Mouse (Mus musculus) forebrain, embryonic 12.5 days (tissue): ENCODE data around the gene Xpc. TPM values are rescaled to one million over a fixed set of nuclear protein-coding genes. Genes with fewer than 3 reads are reported as not detected.
A peak's percentile ranks its signal among the peaks of the same experiment; 100 is the strongest.

ENCODE experiments used
- ATAC-seq: fragments of 200-750 bp; cut with Nextera tagmentation; 2 replicates; pipeline ENCODE4 v1.8.0; 2017; ENCODE audit warnings: moderate TSS enrichment; ENCODE audit not compliant: low FRiP score
- H3K27ac ChIP-seq: fragments of 300-500 bp; sonication (generic); 2 replicates; pipeline ENCODE4 v1.5.1; 2016; ENCODE audit warnings: mild to moderate bottlenecking
- H3K27me3 ChIP-seq: fragments of 300-500 bp; sonication (generic); 2 replicates; pipeline ENCODE4 v1.6.1; 2016; ENCODE audit warnings: mild to moderate bottlenecking
- H3K36me3 ChIP-seq: fragments of 300-500 bp; sonication (generic); replicated peaks from 2 replicates; pipeline ENCODE4 v1.6.1; 2016; ENCODE audit warnings: mild to moderate bottlenecking
- H3K4me1 ChIP-seq: fragments of 300-500 bp; sonication (generic); 2 replicates; pipeline ENCODE4 v1.6.1; 2016
- H3K4me2 ChIP-seq: fragments of 300-500 bp; sonication (generic); 2 replicates; pipeline ENCODE4 v1.6.1; 2016; ENCODE audit warnings: mild to moderate bottlenecking, moderate library complexity
- H3K4me3 ChIP-seq: fragments of 300-500 bp; sonication (generic); replicated peaks from 2 replicates; pipeline ENCODE4 v1.5.1; 2016; ENCODE audit warnings: mild to moderate bottlenecking
- H3K9ac ChIP-seq: fragments of 300-500 bp; sonication (generic); 2 replicates; pipeline ENCODE4 v1.6.1; 2016; ENCODE audit warnings: mild to moderate bottlenecking
- H3K9me3 ChIP-seq: fragments of 300-500 bp; sonication (generic); 2 replicates; pipeline ENCODE4 v1.6.1; 2016
- WGBS: fragments of 180-500 bp; shearing (Covaris S2); methylation state at CpG from one replicate; pipeline ENCODE4 v1.1.7; 2016; 5-methylcytosine and 5-hydroxymethylcytosine counted together
- polyA plus RNA-seq: library from polyadenylated mRNA; unstranded; fragments of >200 nt; fragmentation: Nextera tagmentation; extraction: Ambion mirVana; gene quantifications from 2 replicates; pipeline ENCODE4 v1.2.1, GENCODE M21; 2016

Xpc gene
- polyA plus RNA-seq, 1 experiment from 2014 or later = 24.4 TPM

DNA sequence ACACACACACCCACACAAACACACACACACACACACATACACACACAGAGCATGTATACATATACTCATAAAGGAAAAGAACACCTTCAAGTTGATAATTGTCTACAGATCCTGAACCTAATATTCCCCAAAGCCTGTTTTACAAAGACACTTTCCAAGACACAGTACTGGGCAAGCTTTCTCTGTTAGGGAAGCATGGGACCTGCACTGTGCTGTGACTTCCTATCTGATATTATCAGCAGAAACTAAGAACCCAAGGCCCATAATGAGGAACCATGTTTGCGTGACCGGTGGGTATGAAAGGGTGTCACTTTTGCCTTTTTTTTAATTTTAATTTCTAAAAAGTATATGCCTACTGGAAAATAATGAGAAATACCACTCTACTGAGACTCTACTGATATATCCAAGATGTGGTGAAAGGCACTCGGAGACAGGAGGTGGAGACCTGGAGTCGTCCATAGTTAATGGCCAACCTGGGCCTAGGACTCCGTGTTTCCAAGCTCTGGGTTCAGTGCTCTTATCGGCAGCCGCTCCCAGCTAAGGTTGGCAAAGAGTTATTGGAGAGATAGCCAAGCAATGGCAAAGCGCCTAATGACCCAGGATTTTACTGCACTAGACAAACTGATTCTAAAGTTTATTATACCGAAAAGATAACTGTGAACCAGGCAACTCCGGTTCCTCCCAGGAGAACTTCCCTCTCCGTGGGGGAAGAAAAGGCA is 20.5 kb upstream of the Xpc start:
- no peak for ATAC-seq
- Histone ChIP-seq H3K36me3 (no peaks in the 10 kb centered on the region), H3K27ac (no peak overlapping the region), H3K27me3 (no peaks in the 10 kb centered on the region), H3K4me3 (no peak overlapping the region), H3K9me3 (no peaks in the 10 kb centered on the region), H3K4me2 (no peak overlapping the region), H3K9ac (no peak overlapping the region), H3K4me1 (no peaks in the 10 kb centered on the region)
- 91% methylated on average over 11 of the region's 11 CpGs for WGBS

DNA sequence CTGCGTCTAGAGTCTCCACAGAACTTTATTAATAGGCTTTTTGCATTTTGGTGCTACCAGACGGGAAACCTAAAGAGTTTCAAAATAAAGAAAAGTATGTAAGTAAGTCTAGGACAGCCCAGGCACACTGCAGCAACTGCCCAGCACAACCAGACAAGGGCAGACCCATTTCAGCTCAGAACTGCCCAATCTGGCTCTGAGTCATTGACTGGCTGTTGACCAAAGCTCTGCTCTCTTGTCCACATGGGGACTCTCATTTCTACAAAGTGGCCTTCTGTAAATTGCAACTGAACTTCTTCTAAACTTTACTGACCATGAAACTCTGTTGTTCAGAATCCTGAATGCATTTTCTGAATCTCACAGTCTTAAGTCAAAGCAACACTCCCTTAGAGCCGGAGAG is 19.5 kb upstream of the Xpc start:
- WGBS = 64% methylated on average over 3 of the region's 3 CpGs
- H3K9ac ChIP-seq = no peak overlapping the region
- no peaks in the 10 kb centered on the region for H3K27me3 ChIP-seq
- no peaks in the 10 kb centered on the region for H3K9me3 ChIP-seq
- H3K36me3 ChIP-seq = no peaks in the 10 kb centered on the region
- ATAC-seq = no peak
- H3K4me3 ChIP-seq = no peak overlapping the region
- H3K4me2 ChIP-seq = no peak overlapping the region
- no peaks in the 10 kb centered on the region for H3K4me1 ChIP-seq
- no peak overlapping the region for H3K27ac ChIP-seq

DNA sequence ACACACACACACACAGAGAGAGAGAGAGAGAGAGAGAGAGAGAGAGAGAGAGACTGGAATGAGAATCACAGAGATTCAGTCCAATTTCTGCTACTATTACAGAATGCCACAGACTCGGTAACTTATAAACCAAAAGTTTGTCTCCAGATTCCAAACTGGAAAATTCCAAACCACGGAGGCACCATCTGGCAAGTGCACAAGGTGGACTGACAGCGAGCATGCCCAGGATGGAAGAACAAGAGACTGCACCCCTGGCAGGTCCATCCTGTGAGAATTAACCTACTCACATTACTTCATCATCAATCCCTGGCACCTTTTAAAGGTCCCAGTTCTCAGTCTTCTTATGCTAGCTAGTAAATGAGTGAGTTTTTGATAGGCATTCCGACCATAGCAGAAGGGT is 18.6 kb upstream of the Xpc start:
- no peak for ATAC-seq
- Histone ChIP-seq H3K9ac (no peak overlapping the region), H3K27ac (no peak overlapping the region), H3K4me2 (no peak overlapping the region), H3K4me3 (no peak overlapping the region), H3K4me1 (no peaks in the 10 kb centered on the region), H3K36me3 (peaks cover 4% of the 10 kb centered on the region; the same call in 1 of the 2 replicates), H3K27me3 (no peaks in the 10 kb centered on the region), H3K9me3 (no peaks in the 10 kb centered on the region)
- 84% methylated on average over 4 of the region's 4 CpGs for WGBS

DNA sequence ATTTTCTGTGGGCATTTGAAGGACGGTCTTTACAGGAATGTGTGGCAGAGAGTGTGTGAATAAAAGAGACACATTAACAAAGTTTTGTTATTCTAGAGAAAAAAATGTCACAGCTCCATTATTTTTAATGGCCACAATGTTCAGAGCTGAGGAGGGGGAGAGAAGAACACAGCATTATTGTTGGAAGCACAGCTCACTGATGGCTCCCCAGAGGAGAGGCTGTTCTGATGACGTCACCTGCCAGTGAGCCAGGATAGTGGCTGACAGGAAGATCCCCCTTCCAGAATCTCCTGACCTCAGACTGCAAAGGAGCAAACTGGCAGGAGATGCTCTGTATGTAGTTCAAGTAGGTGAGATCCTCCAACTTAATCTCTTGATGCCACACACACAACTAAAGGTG is 18.1 kb upstream of the Xpc start:
- H3K4me3 ChIP-seq = no peak overlapping the region
- H3K9ac ChIP-seq = no peak overlapping the region
- H3K36me3 ChIP-seq = peaks cover 7% of the 10 kb centered on the region
- 56% methylated on average over 2 of the region's 2 CpGs for WGBS
- H3K27ac ChIP-seq = no peak overlapping the region
- no peak overlapping the region for H3K4me2 ChIP-seq
- H3K4me1 ChIP-seq = no peaks in the 10 kb centered on the region
- no peaks in the 10 kb centered on the region for H3K27me3 ChIP-seq
- no peaks in the 10 kb centered on the region for H3K9me3 ChIP-seq
- no peak for ATAC-seq

DNA sequence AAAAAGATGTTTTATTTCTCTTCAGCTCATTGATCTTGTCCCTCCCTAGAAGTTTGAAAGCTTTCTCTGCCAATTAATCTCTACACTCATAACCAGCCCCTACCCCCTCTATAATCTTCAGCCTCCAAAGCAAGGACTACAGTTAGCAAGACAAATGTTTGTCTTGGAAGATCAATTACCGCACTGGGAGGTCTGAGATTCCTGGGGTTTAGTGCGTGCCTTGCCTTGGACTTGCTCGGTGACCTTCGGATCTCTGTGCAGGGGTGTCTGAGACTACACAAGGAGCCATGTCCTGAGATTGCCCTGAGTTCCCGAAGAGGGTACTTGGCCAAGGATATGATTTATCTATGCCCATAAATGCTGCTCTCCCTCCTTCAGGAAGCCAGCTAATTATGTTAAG is 17.7 kb upstream of the Xpc start:
- 73% methylated on average over 5 of the region's 5 CpGs for WGBS
- Histone ChIP-seq H3K9me3 (no peaks in the 10 kb centered on the region), H3K4me2 (no peak overlapping the region), H3K27me3 (no peaks in the 10 kb centered on the region), H3K36me3 (peaks cover 11% of the 10 kb centered on the region), H3K4me1 (no peaks in the 10 kb centered on the region), H3K9ac (no peak overlapping the region), H3K4me3 (no peak overlapping the region), H3K27ac (no peak overlapping the region)
- ATAC-seq = no peak

DNA sequence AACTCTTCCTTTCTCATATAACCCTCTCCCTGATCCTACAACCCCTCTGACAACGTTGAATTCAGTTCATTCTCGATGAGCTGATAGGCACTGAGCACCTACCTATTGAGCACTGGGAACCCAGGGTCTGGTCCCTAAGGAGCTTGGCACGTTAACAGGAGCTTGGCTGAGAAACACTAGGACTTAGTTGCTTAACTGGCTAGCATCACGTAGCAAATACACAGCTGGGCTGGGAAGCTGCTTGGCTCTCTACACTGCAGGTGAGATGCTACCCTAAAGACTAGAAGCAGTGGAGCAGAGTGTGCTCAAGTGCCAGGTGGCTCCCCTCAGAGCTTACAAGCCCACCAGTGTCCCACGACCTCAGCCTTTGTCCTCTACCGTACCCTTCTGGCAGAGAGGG is 17.0 kb upstream of the Xpc start:
- no peaks in the 10 kb centered on the region for H3K9me3 ChIP-seq
- H3K4me2 ChIP-seq = no peak overlapping the region
- H3K4me3 ChIP-seq = no peak overlapping the region
- H3K27me3 ChIP-seq = no peaks in the 10 kb centered on the region
- no peak for ATAC-seq
- no peaks in the 10 kb centered on the region for H3K4me1 ChIP-seq
- H3K27ac ChIP-seq = no peak overlapping the region
- peaks cover 13% of the 10 kb centered on the region for H3K36me3 ChIP-seq
- no peak overlapping the region for H3K9ac ChIP-seq
- WGBS = 78% methylated on average over 6 of the region's 6 CpGs

DNA sequence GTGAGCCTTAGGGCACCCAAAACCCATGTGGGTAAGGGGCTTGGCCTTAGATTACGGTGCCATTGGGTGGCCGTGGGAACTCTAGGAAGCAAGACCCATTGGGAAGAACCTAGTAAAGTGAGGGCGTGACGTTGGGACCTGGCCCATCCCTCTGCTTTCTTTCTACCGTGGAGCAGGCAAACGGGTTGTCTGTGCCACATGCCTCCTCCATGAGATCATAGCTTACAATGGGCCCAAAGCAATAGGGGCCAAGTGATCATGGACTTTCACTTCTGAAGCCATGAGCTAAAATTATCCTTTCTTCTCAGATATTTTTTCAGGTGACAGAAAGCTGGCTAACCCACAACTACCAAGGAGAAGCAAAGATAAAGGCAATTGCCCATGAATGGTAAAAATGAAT is 15.6 kb upstream of the Xpc start:
- ATAC-seq = no peak
- Histone ChIP-seq H3K4me2 (no peak overlapping the region), H3K9me3 (no peaks in the 10 kb centered on the region), H3K27me3 (no peaks in the 10 kb centered on the region), H3K9ac (no peak overlapping the region), H3K27ac (no peak overlapping the region), H3K4me3 (no peak overlapping the region), H3K36me3 (peaks cover 13% of the 10 kb centered on the region), H3K4me1 (no peaks in the 10 kb centered on the region)
- WGBS = 84% methylated on average over 6 of the region's 6 CpGs

DNA sequence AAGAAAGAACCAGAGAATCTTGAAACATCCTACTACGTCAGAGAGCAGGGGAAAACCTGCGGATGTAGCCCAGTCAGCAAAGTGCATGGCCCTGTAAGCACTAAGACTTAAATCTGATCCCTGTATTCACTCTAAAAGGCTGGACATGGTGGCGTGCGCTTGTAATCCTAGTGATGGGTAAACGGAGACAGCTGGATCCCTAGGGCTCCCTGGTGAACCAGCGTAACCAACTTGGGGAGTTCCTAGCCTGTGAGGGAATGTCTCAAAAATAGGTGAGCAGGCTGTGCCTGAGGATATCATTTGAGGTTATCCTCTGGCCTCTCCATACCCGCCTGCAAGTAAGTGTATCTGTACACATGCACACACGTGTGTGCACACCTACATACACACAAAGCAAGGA is 15.0 kb upstream of the Xpc start:
- 86% methylated on average over 8 of the region's 8 CpGs for WGBS
- Histone ChIP-seq H3K4me1 (no peaks in the 10 kb centered on the region), H3K36me3 (peaks cover 16% of the 10 kb centered on the region), H3K4me3 (no peak overlapping the region), H3K27me3 (no peaks in the 10 kb centered on the region), H3K4me2 (no peak overlapping the region), H3K27ac (no peak overlapping the region), H3K9ac (no peak overlapping the region), H3K9me3 (no peaks in the 10 kb centered on the region)
- no peak for ATAC-seq

DNA sequence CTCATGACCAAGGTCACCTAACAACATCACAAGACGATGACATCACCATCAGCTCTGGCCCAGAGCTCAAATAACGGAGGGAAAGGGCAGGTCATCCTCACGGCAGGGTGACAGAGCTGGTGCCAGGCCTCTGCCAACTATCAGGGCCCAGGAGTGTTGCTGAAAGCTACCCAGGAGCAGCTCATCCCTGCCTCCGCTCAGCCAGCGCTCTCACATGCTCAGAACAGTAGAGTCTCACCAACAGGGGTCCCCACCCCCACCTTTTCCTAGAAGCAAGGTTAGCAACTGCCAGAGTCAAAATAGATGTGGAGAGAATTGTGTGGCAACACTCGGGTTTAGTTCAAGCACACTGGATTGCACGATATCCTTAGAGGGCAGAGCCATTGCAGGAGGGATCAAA is 12.6 kb upstream of the Xpc start:
- 0 out of 2 replicates have a peak overlapping the region, but pooled peaks have one; percentile 7 for H3K9ac ChIP-seq

DNA sequence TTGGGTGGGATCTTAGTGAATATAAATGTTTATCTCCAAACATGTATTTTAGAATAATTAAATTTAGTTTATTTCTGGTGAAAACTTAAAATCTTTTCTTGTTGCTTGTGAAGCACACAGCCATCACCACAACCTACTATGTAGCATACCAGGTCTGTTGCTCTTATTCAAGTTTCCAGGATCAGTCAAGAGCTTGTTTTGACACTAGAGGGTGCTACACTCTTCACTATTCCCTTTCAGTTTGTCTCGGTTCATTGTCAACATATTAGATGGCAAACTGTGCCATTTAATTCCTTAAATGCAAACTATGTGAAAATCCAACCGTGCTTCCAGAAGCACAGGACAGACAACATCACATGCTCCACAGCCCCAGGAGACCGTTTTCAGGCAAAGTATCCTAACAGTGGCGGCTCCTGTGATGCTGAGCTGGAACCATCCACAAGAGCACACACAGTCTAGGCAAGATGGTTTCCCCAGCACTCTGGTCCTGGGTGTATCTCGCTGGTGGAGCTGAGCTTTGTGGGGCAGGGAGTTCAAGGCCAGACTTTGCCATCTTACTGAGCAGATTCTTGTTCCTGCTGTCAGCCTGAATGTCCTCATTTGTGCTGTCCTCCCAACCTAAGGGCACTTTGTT is 11.7 kb upstream of the Xpc start:
- H3K4me2 ChIP-seq = no peak overlapping the region
- H3K9me3 ChIP-seq = no peaks in the 10 kb centered on the region
- no peak overlapping the region for H3K4me3 ChIP-seq
- no peaks in the 10 kb centered on the region for H3K27me3 ChIP-seq
- H3K27ac ChIP-seq = no peak overlapping the region
- peaks cover 47% of the 10 kb centered on the region for H3K36me3 ChIP-seq
- WGBS = 60% methylated on average over 5 of the region's 5 CpGs
- no peaks in the 10 kb centered on the region for H3K4me1 ChIP-seq
- no peak overlapping the region for H3K9ac ChIP-seq
- ATAC-seq = no peak

More for the DNA sequence above, 12.6 kb upstream of the Xpc start:
- no peak for ATAC-seq
- Histone ChIP-seq H3K4me1 (no peaks in the 10 kb centered on the region), H3K27me3 (no peaks in the 10 kb centered on the region), H3K9me3 (no peaks in the 10 kb centered on the region), H3K4me2 (no peak overlapping the region), H3K27ac (no peak overlapping the region), H3K36me3 (peaks cover 38% of the 10 kb centered on the region), H3K4me3 (no peak overlapping the region)
- WGBS = 91% methylated on average over 7 of the region's 7 CpGs

DNA sequence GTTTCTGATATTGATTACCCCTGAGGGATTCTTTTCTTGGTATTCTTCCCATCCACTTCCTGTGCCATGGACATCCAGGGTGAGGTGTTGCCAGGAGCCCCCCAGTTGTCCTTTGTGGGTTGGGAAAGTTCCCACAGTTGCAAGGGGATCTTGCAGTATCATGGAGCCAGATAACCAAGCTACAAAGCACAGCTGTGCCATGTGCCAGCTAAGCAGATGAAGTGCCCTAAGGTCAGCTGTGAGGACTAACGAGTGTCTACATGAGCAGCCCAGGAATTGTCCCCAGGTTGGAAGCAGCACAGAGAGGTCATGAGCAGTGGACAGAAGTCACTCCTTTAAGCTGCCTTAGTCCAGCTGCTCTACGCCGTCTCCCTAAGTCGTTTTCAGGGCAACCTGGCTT is 9.9 kb upstream of the Xpc start:
- H3K27ac ChIP-seq = no peak overlapping the region
- WGBS = 84% methylated on average over 4 of the region's 4 CpGs
- peaks cover 65% of the 10 kb centered on the region for H3K36me3 ChIP-seq
- H3K4me3 ChIP-seq = no peak overlapping the region
- H3K9ac ChIP-seq = no peak overlapping the region
- H3K9me3 ChIP-seq = no peaks in the 10 kb centered on the region
- ATAC-seq = no peak
- no peaks in the 10 kb centered on the region for H3K27me3 ChIP-seq
- no peak overlapping the region for H3K4me2 ChIP-seq
- H3K4me1 ChIP-seq = no peaks in the 10 kb centered on the region

DNA sequence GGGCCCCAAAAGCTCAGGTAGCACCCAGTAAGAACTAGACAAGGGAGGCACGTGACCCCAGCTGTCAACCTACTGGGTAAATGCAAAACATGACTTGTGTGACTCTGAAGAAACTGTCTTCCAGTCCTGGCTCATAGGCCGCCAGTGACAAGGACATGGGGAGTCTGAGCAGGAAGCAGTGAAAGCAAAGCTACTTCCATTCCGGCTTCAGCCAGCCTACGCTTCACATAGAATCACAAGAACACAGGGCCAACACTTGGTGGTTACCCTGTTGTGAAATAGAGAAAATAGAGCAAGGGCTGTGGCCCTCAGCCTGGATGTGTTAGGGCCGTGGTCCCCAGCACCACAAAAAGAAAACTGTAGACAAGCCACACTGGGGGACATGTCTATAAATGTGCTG is 7.1 kb upstream of the Xpc start:
- ATAC-seq = no peak
- Histone ChIP-seq H3K4me2 (no peak overlapping the region), H3K27ac (no peak overlapping the region), H3K4me3 (no peak overlapping the region), H3K4me1 (no peaks in the 10 kb centered on the region), H3K36me3 (peaks cover 80% of the 10 kb centered on the region), H3K9ac (no peak overlapping the region), H3K27me3 (no peaks in the 10 kb centered on the region), H3K9me3 (no peaks in the 10 kb centered on the region)
- WGBS = 93% methylated on average over 5 of the region's 5 CpGs

DNA sequence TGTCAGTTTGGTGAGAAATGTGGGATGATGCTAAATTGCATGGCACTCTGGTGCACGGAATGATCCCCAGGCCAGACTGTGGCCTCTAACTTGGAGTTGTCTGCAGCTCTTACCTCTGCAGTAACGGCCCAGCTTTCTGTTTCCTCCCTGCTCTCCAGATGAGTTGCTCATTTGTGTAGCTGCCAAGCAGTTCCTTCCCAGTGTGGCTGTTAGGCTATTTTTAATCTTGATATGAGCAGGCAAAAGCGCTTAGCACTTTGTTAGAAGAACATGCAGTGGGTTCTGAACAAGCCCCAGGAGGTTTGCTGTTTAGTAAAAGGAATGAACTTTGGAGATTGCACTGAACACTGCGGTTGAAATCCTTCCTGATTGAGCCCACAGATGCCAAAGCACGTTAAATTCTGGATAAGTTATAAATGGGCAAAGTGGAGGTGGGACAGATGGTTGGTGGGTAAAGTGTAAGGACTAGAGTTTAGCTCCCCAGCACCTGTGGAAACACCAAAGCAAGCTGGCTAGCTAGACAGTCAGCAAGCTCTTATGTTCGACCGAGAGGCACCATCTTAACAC is 2.8 kb upstream of the Xpc start:
- Histone ChIP-seq H3K4me2 (no peak overlapping the region), H3K4me3 (no peak overlapping the region), H3K4me1 (peaks cover 21% of the 10 kb centered on the region), H3K27me3 (no peaks in the 10 kb centered on the region), H3K9ac (no peak overlapping the region), H3K36me3 (peaks cover 59% of the 10 kb centered on the region), H3K27ac (no peak overlapping the region), H3K9me3 (no peaks in the 10 kb centered on the region)
- ATAC-seq = no peak
- 92% methylated on average over 7 of the region's 7 CpGs for WGBS
